In the genomic region with DNA sequence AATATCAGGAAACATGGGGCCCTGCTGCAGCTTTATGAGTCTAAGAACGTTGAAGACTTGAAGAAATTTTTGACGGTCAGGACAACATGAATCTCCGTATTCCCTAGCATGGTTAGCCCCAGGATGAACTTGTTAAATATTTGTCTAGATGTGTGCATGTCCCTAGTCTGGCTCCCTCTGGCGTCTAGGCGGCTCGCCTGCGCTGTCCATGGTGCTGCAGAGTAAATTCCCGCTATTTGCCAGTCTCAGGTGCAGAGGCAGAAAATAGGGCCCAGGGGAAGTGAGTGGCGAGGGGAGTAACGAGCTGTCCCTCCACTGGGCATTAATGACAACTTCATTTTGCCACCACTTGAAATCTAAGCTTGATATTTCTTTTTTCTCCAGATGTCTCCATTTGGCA, we compare ENCODE assay signal across 8 mouse cellular contexts. TPM values are rescaled to one million over a fixed set of nuclear protein-coding genes. Genes with fewer than 3 reads are reported as not detected.
DNase-seq lines count a peak whose midpoint lies in the region; ATAC-seq lines count a peak whose summit lies in the region.

No protein-coding gene starts in this region.

- no peak for ATAC-seq in forebrain, embryonic 12.5 days (ENCODE audit: low FRiP score)
- ATAC-seq in embryonic facial prominence, embryonic 11.5 days (replicated peaks; ENCODE audit: insufficient number of reproducible peaks, low FRiP score, low TSS enrichment, low read depth): no peak

- DNase-seq in forebrain, embryonic 10.5 days (ENCODE audit: extremely low spot score, low spot score): peak; percentile 66
- peak; percentile 49 for DNase-seq in right cerebral cortex, postnatal 4 days
- DNase-seq in right cerebral cortex, adult 2 months (ENCODE audit: low spot score in 2 of 2): no peak
- peak; percentile 82 for DNase-seq in embryonic facial prominence, embryonic 11.5 days (ENCODE audit: low spot score)
- DNase-seq in layer of hippocampus, postnatal 14 days (ENCODE audit: low spot score in 2 of 2): peak; percentile 31
- peak; percentile 3 for DNase-seq in naive thymus-derived CD4-positive, alpha-beta T cell, adult 2 months (ENCODE audit: low read depth)
- DNase-seq in urinary bladder, postnatal 4 days (ENCODE audit: low spot score in 2 of 2): peak; percentile 44 to 75

- H3K27ac ChIP-seq in forebrain, embryonic 10.5 days: no peak overlapping the region
- H3K27ac ChIP-seq in forebrain, embryonic 12.5 days: no peak overlapping the region
- H3K27ac ChIP-seq in embryonic facial prominence, embryonic 11.5 days (replicated peaks; ENCODE audit: low read depth, low read length): no peak overlapping the region

- H3K9me3 ChIP-seq in forebrain, embryonic 10.5 days: no peaks in the 10 kb centered on the region
- no peaks in the 10 kb centered on the region for H3K9me3 ChIP-seq in forebrain, embryonic 12.5 days
- no peaks in the 10 kb centered on the region for H3K9me3 ChIP-seq in embryonic facial prominence, embryonic 11.5 days (replicated peaks; ENCODE audit: control insufficient read depth, low read length)

- 24% methylated on average over 10 of the region's 10 CpGs for WGBS in forebrain, embryonic 10.5 days
- WGBS in forebrain, embryonic 12.5 days: 20% methylated on average over 10 of the region's 10 CpGs
- WGBS in embryonic facial prominence, embryonic 11.5 days: 21% methylated on average over 10 of the region's 10 CpGs

- H3K4me1 ChIP-seq in forebrain, embryonic 10.5 days: no peaks in the 10 kb centered on the region
- no peaks in the 10 kb centered on the region for H3K4me1 ChIP-seq in forebrain, embryonic 12.5 days
- no peaks in the 10 kb centered on the region for H3K4me1 ChIP-seq in embryonic facial prominence, embryonic 11.5 days (ENCODE audit: control insufficient read depth, insufficient read depth, low read length)

- H3K4me2 ChIP-seq in forebrain, embryonic 12.5 days: no peak overlapping the region
- no peak overlapping the region for H3K4me2 ChIP-seq in embryonic facial prominence, embryonic 11.5 days (ENCODE audit: low read depth, low read length)

- no peak overlapping the region for H3K4me3 ChIP-seq in forebrain, embryonic 10.5 days
- H3K4me3 ChIP-seq in forebrain, embryonic 12.5 days (replicated peaks): no peak overlapping the region
- no peak overlapping the region for H3K4me3 ChIP-seq in embryonic facial prominence, embryonic 11.5 days (ENCODE audit: low read depth, low read length)

- no peak overlapping the region for H3K9ac ChIP-seq in forebrain, embryonic 12.5 days
- no peak overlapping the region for H3K9ac ChIP-seq in embryonic facial prominence, embryonic 11.5 days (replicated peaks; ENCODE audit: low read length)

- H3K36me3 ChIP-seq in forebrain, embryonic 10.5 days (replicated peaks): no peaks in the 10 kb centered on the region
- no peaks in the 10 kb centered on the region for H3K36me3 ChIP-seq in forebrain, embryonic 12.5 days (replicated peaks)
- no peaks in the 10 kb centered on the region for H3K36me3 ChIP-seq in embryonic facial prominence, embryonic 11.5 days (replicated peaks; ENCODE audit: control insufficient read depth, insufficient read depth, low read depth, low read length)

- no peaks in the 10 kb centered on the region for H3K27me3 ChIP-seq in forebrain, embryonic 10.5 days (ENCODE audit: poor library complexity, severe bottlenecking)
- no peaks in the 10 kb centered on the region for H3K27me3 ChIP-seq in forebrain, embryonic 12.5 days
- H3K27me3 ChIP-seq in embryonic facial prominence, embryonic 11.5 days (ENCODE audit: control insufficient read depth, insufficient read depth, low read length): no peaks in the 10 kb centered on the region

RNA-seq across cellular contexts. Expression of gene Pdyn, which starts 16.0 kb away (rescaled TPM):
- polyA plus RNA-seq in forebrain, embryonic 10.5 days (2016; fragmentation: Nextera tagmentation; extraction: Ambion mirVana): 0.06 and 0.07 TPM in 2 replicates
- polyA plus RNA-seq in forebrain, embryonic 12.5 days (2016; fragmentation: Nextera tagmentation; extraction: Ambion mirVana): 0.72 and 0.80 TPM in 2 replicates
- polyA plus RNA-seq in embryonic facial prominence, embryonic 11.5 days (2014; fragmentation: Nextera tagmentation; extraction: Ambion mirVana): 0.67 TPM in 1 of 2 replicates, not detected in the other
- total RNA-seq in layer of hippocampus, postnatal 14 days (2021): 1 to 10 TPM; 7.1 to 7.5 TPM

Comparison
In these comparisons a context has a peak if more than half of its experiments do, and no peak if none do; other contexts are left out.
1. DNase-seq: peak in forebrain, embryonic 10.5 days (single experiment), right cerebral cortex, postnatal 4 days (single experiment), embryonic facial prominence, embryonic 11.5 days (single experiment), layer of hippocampus, postnatal 14 days (2 of 2), naive thymus-derived CD4-positive, alpha-beta T cell, adult 2 months (single experiment) and urinary bladder, postnatal 4 days (2 of 2); none in right cerebral cortex, adult 2 months (0 of 2).